Mouse (Mus musculus): ENCODE results near the gene Dab2ip.

- TF ChIP-seq POLR2A (IDR thresholded peaks at IDR 0.05; ENCODE audit: low read depth, low read length) (no peak), CHD1 (IDR thresholded peaks at IDR 0.05; ENCODE audit: low read depth, low read length) (no peak), MAX (IDR thresholded peaks at IDR 0.05; ENCODE audit: low read length) (no peak), USF1 (IDR thresholded peaks at IDR 0.05; ENCODE audit: low read depth, low read length) (no peak), SMC3 (IDR thresholded peaks at IDR 0.05; ENCODE audit: low read depth, low read length) (no peak), IRF4 (IDR thresholded peaks at IDR 0.05; ENCODE audit: low read depth, low read length) (no peak), CTCF (conservative IDR thresholded peaks at IDR 0.05 in 1 of 2, IDR thresholded peaks at IDR 0.05 in 1 of 2; ENCODE audit: low read depth in 2 of 2, low read length in 2 of 2) (no peak), JUN (IDR thresholded peaks at IDR 0.05; ENCODE audit: insufficient read depth, low read depth, low read length) (no peak), SIN3A (IDR thresholded peaks at IDR 0.05; ENCODE audit: low read length) (no peak), MXI1 (IDR thresholded peaks at IDR 0.05; ENCODE audit: low read depth, low read length) (no peak), ELF1 (IDR thresholded peaks at IDR 0.05; ENCODE audit: low read depth, low read length) (no peak), GABPA (IDR thresholded peaks at IDR 0.05; ENCODE audit: insufficient replicate concordance, low read depth, low read length) (no peak)
Measured at GRCm38 (mm10) chr2:35508597-35509342, 49.3 kb upstream of the Dab2ip start.
